Mouse (Mus musculus): ENCODE measurements around the gene Duoxa1. TPM values are rescaled to one million over a fixed set of nuclear protein-coding genes. Genes with fewer than 3 reads are reported as not detected.
A peak's percentile ranks its signal among the peaks of the same experiment; 100 is the strongest.

Duoxa1 gene
- 0.09 TPM in 1 of 2 replicates, not detected in the other for polyA plus RNA-seq (2015; fragmentation: Nextera tagmentation; extraction: Ambion mirVana)

- WGBS = 2% methylated on average over 24 of the region's 24 CpGs
- Histone ChIP-seq H3K4me1 (peaks cover 10% of the 10 kb centered on the region), H3K9ac (0 out of 2 replicates have a peak within 1 kb of the TSS, but pooled peaks have one; percentile 50), H3K27ac (replicated peaks) (no peak within 1 kb of the TSS), H3K9me3 (no peaks in the 10 kb centered on the region), H3K36me3 (no peaks in the 10 kb centered on the region), H3K27me3 (replicated peaks) (peaks cover 99% of the 10 kb centered on the region), H3K4me2 (peak within 1 kb of the TSS; percentile 66), H3K4me3 (peak within 1 kb of the TSS; percentile 40)
- no peak for ATAC-seq (ENCODE audit: extremely low read depth, insufficient number of reproducible peaks, low FRiP score, low TSS enrichment)
These were observed at the start of gene Duoxa1 for GRCm38 (mm10) chr2:122313536-122313935. Gene Duoxa1, minus strand, starts transcription at chr2:122313730.

GRCm38 (mm10) chr2:122362622-122363523, 49.3 kb upstream of the Duoxa1 start:
- no peak overlapping the region for H3K27ac ChIP-seq (replicated peaks)
- 0 out of 2 replicates have a peak, but pooled peaks cover 2% of the 10 kb centered on the region for H3K9me3 ChIP-seq
- ATAC-seq (ENCODE audit: extremely low read depth, insufficient number of reproducible peaks, low FRiP score, low TSS enrichment) = no peak
- no peak overlapping the region for H3K4me3 ChIP-seq
- H3K4me2 ChIP-seq = no peak overlapping the region
- peaks cover 14% of the 10 kb centered on the region for H3K36me3 ChIP-seq
- H3K9ac ChIP-seq = no peak overlapping the region
- 82% methylated on average over 13 of the region's 13 CpGs for WGBS
- no peaks in the 10 kb centered on the region for H3K27me3 ChIP-seq (replicated peaks)
- H3K4me1 ChIP-seq = peaks cover 35% of the 10 kb centered on the region

GRCm38 (mm10) chr2:122361868-122362621, 48.5 kb upstream of the Duoxa1 start:
- H3K27ac ChIP-seq (replicated peaks) = no peak overlapping the region
- H3K9ac ChIP-seq = no peak overlapping the region
- 69% methylated on average over 10 of the region's 10 CpGs for WGBS

GRCm38 (mm10) chr2:122361181-122361580, 47.7 kb upstream of the Duoxa1 start:
- 79% methylated on average over 6 of the region's 6 CpGs for WGBS
- no peak overlapping the region for H3K4me2 ChIP-seq
- H3K9ac ChIP-seq = no peak overlapping the region

More at GRCm38 (mm10) chr2:122361868-122362621, 48.5 kb upstream of the Duoxa1 start:
- peaks cover 21% of the 10 kb centered on the region for H3K36me3 ChIP-seq
- ATAC-seq (ENCODE audit: extremely low read depth, insufficient number of reproducible peaks, low FRiP score, low TSS enrichment) = 0 out of 2 replicates have a peak, but pooled peaks have one; percentile 10
- H3K4me1 ChIP-seq = peaks cover 26% of the 10 kb centered on the region
- no peak overlapping the region for H3K4me2 ChIP-seq
- H3K4me3 ChIP-seq = no peak overlapping the region
- H3K27me3 ChIP-seq (replicated peaks) = no peaks in the 10 kb centered on the region
- H3K9me3 ChIP-seq = 0 out of 2 replicates have a peak, but pooled peaks cover 2% of the 10 kb centered on the region

GRCm38 (mm10) chr2:122360310-122360709, 46.8 kb upstream of the Duoxa1 start:
- no peak overlapping the region for H3K9ac ChIP-seq
- 0 out of 2 replicates have a peak, but pooled peaks cover 2% of the 10 kb centered on the region for H3K9me3 ChIP-seq
- peaks cover 36% of the 10 kb centered on the region for H3K36me3 ChIP-seq
- no peak for ATAC-seq (ENCODE audit: extremely low read depth, insufficient number of reproducible peaks, low FRiP score, low TSS enrichment)
- H3K27ac ChIP-seq (replicated peaks) = no peak overlapping the region
- no peak overlapping the region for H3K4me3 ChIP-seq
- no peaks in the 10 kb centered on the region for H3K27me3 ChIP-seq (replicated peaks)
- WGBS = 71% methylated on average over 6 of the region's 6 CpGs
- peaks cover 13% of the 10 kb centered on the region for H3K4me1 ChIP-seq
- no peak overlapping the region for H3K4me2 ChIP-seq

More at GRCm38 (mm10) chr2:122361181-122361580, 47.7 kb upstream of the Duoxa1 start:
- no peak for ATAC-seq (ENCODE audit: extremely low read depth, insufficient number of reproducible peaks, low FRiP score, low TSS enrichment)
- H3K9me3 ChIP-seq = 0 out of 2 replicates have a peak, but pooled peaks cover 2% of the 10 kb centered on the region
- H3K27ac ChIP-seq (replicated peaks) = no peak overlapping the region
- H3K36me3 ChIP-seq = peaks cover 29% of the 10 kb centered on the region
- H3K4me1 ChIP-seq = peaks cover 18% of the 10 kb centered on the region
- H3K27me3 ChIP-seq (replicated peaks) = no peaks in the 10 kb centered on the region
- no peak overlapping the region for H3K4me3 ChIP-seq

- Histone ChIP-seq H3K36me3 (peaks cover 41% of the 10 kb centered on the region), H3K27me3 (replicated peaks) (no peaks in the 10 kb centered on the region), H3K4me2 (no peak overlapping the region), H3K4me1 (peaks cover 26% of the 10 kb centered on the region), H3K9ac (no peak overlapping the region), H3K4me3 (no peak overlapping the region), H3K27ac (replicated peaks) (no peak overlapping the region), H3K9me3 (no peaks in the 10 kb centered on the region)
- WGBS = 75% methylated on average over 3 of the region's 3 CpGs
- ATAC-seq (ENCODE audit: extremely low read depth, insufficient number of reproducible peaks, low FRiP score, low TSS enrichment) = no peak
These were observed 42.7 kb upstream of the Duoxa1 start for GRCm38 (mm10) chr2:122356187-122356586.

GRCm38 (mm10) chr2:122355389-122355788, 41.9 kb upstream of the Duoxa1 start:
- Histone ChIP-seq H3K4me3 (no peak overlapping the region), H3K27me3 (replicated peaks) (no peaks in the 10 kb centered on the region), H3K4me2 (no peak overlapping the region), H3K9ac (no peak overlapping the region), H3K27ac (replicated peaks) (no peak overlapping the region), H3K9me3 (no peaks in the 10 kb centered on the region), H3K4me1 (peaks cover 25% of the 10 kb centered on the region), H3K36me3 (peaks cover 41% of the 10 kb centered on the region)
- 85% methylated on average over 5 of the region's 5 CpGs for WGBS
- no peak for ATAC-seq (ENCODE audit: extremely low read depth, insufficient number of reproducible peaks, low FRiP score, low TSS enrichment)

GRCm38 (mm10) chr2:122354191-122354929, 40.8 kb upstream of the Duoxa1 start:
- Histone ChIP-seq H3K4me2 (no peak overlapping the region), H3K9me3 (no peaks in the 10 kb centered on the region), H3K4me3 (no peak overlapping the region), H3K36me3 (peaks cover 41% of the 10 kb centered on the region), H3K27ac (replicated peaks) (no peak overlapping the region), H3K4me1 (peaks cover 30% of the 10 kb centered on the region), H3K27me3 (replicated peaks) (no peaks in the 10 kb centered on the region), H3K9ac (no peak overlapping the region)
- WGBS = 61% methylated on average over 12 of the region's 12 CpGs
- no peak for ATAC-seq (ENCODE audit: extremely low read depth, insufficient number of reproducible peaks, low FRiP score, low TSS enrichment)

- ATAC-seq (ENCODE audit: extremely low read depth, insufficient number of reproducible peaks, low FRiP score, low TSS enrichment) = no peak
- Histone ChIP-seq H3K27ac (replicated peaks) (no peak overlapping the region), H3K4me3 (no peak overlapping the region)
These were observed 40.2 kb upstream of the Duoxa1 start for GRCm38 (mm10) chr2:122353765-122354164.

GRCm38 (mm10) chr2:122352992-122353391, 39.5 kb upstream of the Duoxa1 start:
- Histone ChIP-seq H3K9ac (no peak overlapping the region), H3K27ac (replicated peaks) (no peak overlapping the region), H3K36me3 (peaks cover 41% of the 10 kb centered on the region), H3K4me1 (peaks cover 38% of the 10 kb centered on the region), H3K27me3 (replicated peaks) (no peaks in the 10 kb centered on the region), H3K4me3 (no peak overlapping the region), H3K4me2 (no peak overlapping the region), H3K9me3 (no peaks in the 10 kb centered on the region)
- whole genome bisulfite sequencing = 64% methylated on average over 6 of the region's 6 CpGs
- no peak for ATAC-seq (ENCODE audit: extremely low read depth, insufficient number of reproducible peaks, low FRiP score, low TSS enrichment)

More at GRCm38 (mm10) chr2:122353765-122354164, 40.2 kb upstream of the Duoxa1 start:
- Histone ChIP-seq H3K4me1 (peaks cover 34% of the 10 kb centered on the region), H3K4me2 (no peak overlapping the region), H3K36me3 (peaks cover 41% of the 10 kb centered on the region), H3K27me3 (replicated peaks) (no peaks in the 10 kb centered on the region), H3K9ac (no peak overlapping the region), H3K9me3 (no peaks in the 10 kb centered on the region)
- WGBS = 82% methylated on average over 8 of the region's 8 CpGs

All from heart, embryonic 13.5 days (tissue).